Mouse (Mus musculus) testis, adult 2 months (tissue): ENCODE measurements around the gene Zdhhc14.

Experiments used
- CTCF ChIP-seq: fragments of 200-500 bp; IDR thresholded peaks from 2 replicates; pipeline ENCODE4 v1.5.1; 2012; ENCODE audit warnings: low read depth, mild to moderate bottlenecking, inconsistent platforms, low read length, moderate library complexity; ENCODE audit not compliant: control insufficient read depth, insufficient read depth, insufficient replicate concordance
- POLR2A ChIP-seq: fragments of 200-500 bp; IDR thresholded peaks from 2 replicates; pipeline ENCODE4 v1.6.1; 2012; ENCODE audit warnings: low read depth, mild to moderate bottlenecking, inconsistent platforms, low read length, moderate library complexity; ENCODE audit not compliant: control insufficient read depth

- TF ChIP-seq CTCF (no peak), POLR2A (no peak)
These were observed 306.5 kb downstream of the Zdhhc14 start for GRCm38 (mm10) chr17:5798900-5799299.
